Mouse (Mus musculus) myocyte (in vitro differentiated cells): Measurements from ENCODE around the gene Rhbdf1.

Experiments used
- CEBPB ChIP-seq: IDR thresholded peaks from 2 replicates; pipeline ENCODE4 v1.6.1; 2011; ENCODE audit warnings: mild to moderate bottlenecking, moderate library complexity; ENCODE audit not compliant: poor library complexity, insufficient read depth, severe bottlenecking
- E2F4 ChIP-seq: IDR thresholded peaks from one replicate; pipeline ENCODE4 v1.6.1; 2011; ENCODE audit warnings: mild to moderate bottlenecking, control low read depth, moderate library complexity; ENCODE audit not compliant: insufficient read depth
- MAX ChIP-seq: IDR thresholded peaks from one replicate; pipeline ENCODE4 v1.6.1; 2011; ENCODE audit warnings: low read depth, mild to moderate bottlenecking, control low read depth
- MYOD1 ChIP-seq, 3 experiments: IDR thresholded peaks; one replicate each; pipeline ENCODE4 v1.6.1; 2011; ENCODE audit warnings: control low read depth in 2 of 3, low read depth in 2 of 3, mild to moderate bottlenecking in 2 of 3, moderate library complexity in 1 of 3; ENCODE audit not compliant: insufficient read length in 2 of 3, control insufficient read depth in 1 of 3
- MYOG ChIP-seq, 3 experiments: IDR thresholded peaks; one replicate each; pipeline ENCODE4 v1.6.1; 2011; ENCODE audit warnings: control low read depth in 2 of 3, low read depth in 2 of 3, mild to moderate bottlenecking in 2 of 3; ENCODE audit not compliant: insufficient read length in 2 of 3, control insufficient read depth in 1 of 3, insufficient read depth in 1 of 3
- POLR2A ChIP-seq: IDR thresholded peaks from one replicate; pipeline ENCODE4 v1.6.1; 2011; ENCODE audit warnings: low read depth, mild to moderate bottlenecking, control low read depth, moderate library complexity; ENCODE audit not compliant: insufficient read length
- POLR2AphosphoS2 ChIP-seq: IDR thresholded peaks from one replicate; pipeline ENCODE4 v1.6.1; 2011; ENCODE audit warnings: low read depth, control low read depth; ENCODE audit not compliant: insufficient read length
- SRF ChIP-seq: IDR thresholded peaks from one replicate; pipeline ENCODE4 v1.6.1; 2011; ENCODE audit warnings: low read depth; ENCODE audit not compliant: control insufficient read depth, insufficient read length
- TCF12 ChIP-seq: IDR thresholded peaks from one replicate; pipeline ENCODE4 v1.6.1; 2011; ENCODE audit warnings: mild to moderate bottlenecking, control low read depth; ENCODE audit not compliant: poor library complexity, insufficient read depth, severe bottlenecking
- TCF3 ChIP-seq: IDR thresholded peaks from one replicate; pipeline ENCODE4 v1.6.1; 2011; ENCODE audit warnings: low read depth, control low read depth; ENCODE audit not compliant: insufficient read length
- USF1 ChIP-seq: IDR thresholded peaks from one replicate; pipeline ENCODE4 v1.6.1; 2011; ENCODE audit warnings: low read depth, mild to moderate bottlenecking, control low read depth, moderate library complexity

DNA sequence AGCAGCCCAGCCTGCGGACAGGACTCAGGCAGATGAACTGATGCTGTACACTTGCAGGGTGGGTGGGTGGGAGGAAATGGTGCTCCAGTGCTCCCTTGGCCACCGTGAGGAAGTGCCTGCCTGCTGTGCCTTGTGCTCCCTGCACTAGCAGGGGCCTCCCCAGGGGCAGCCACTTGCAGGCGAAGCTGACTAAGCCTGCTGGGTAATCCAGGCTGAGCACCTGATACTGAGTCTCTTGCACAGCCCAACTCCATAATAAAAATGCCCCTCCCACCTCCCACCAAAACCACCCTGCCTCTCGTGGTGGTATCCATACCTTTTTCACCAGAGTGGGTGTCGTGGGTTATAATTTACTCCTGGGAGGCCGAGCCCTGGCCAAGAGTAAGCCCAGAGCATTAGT is 22.9 kb downstream of the Rhbdf1 start:
- TF ChIP-seq CEBPB (no peak), SRF (no peak), TCF12 (no peak), POLR2AphosphoS2 (no peak), TCF3 (no peak), POLR2A (no peak), USF1 (no peak), MAX (no peak), E2F4 (no peak), MYOD1 (IDR thresholded peaks at IDR 0.05; ENCODE audit: control insufficient read depth in 1 of 3, insufficient read length in 2 of 3, low read depth in 2 of 3) (no peak), MYOG (IDR thresholded peaks at IDR 0.05; ENCODE audit: control insufficient read depth in 1 of 3, insufficient read depth in 1 of 3, insufficient read length in 2 of 3, low read depth in 2 of 3) (no peak)
